Comparison of ENCODE assay signal across 8 mouse cellular contexts in genomic region chr7:28808221-28808941, GRCm38 (mm10). TPM values are rescaled to one million over a fixed set of nuclear protein-coding genes. Genes with fewer than 3 reads are reported as not detected.
DNase-seq lines count a peak whose midpoint lies in the region; ATAC-seq and TF ChIP-seq lines count a peak whose summit lies in the region.

TSS of gene Hnrnpl (plus strand) at chr7:28808541.

- peak within 1 kb of the TSS; percentile 98 for H3K27ac ChIP-seq in testis, adult 2 months (ENCODE audit: control insufficient read depth, insufficient read depth, low read depth, low read length)
- peak within 1 kb of the TSS; percentile 99 for H3K27ac ChIP-seq in brown adipose tissue, adult 24 weeks (replicated peaks; ENCODE audit: low read depth, low read length)
- peak within 1 kb of the TSS; percentile 99 for H3K27ac ChIP-seq in intestine, embryonic 16.5 days (ENCODE audit: low read length)
- peak within 1 kb of the TSS; percentile 99 for H3K27ac ChIP-seq in midbrain, postnatal 0 days (ENCODE audit: low read depth, low read length)

- H3K4me1 ChIP-seq in testis, adult 2 months (ENCODE audit: control insufficient read depth, insufficient read depth, low read length): peaks cover 13% of the 10 kb centered on the region
- peaks cover 16% of the 10 kb centered on the region for H3K4me1 ChIP-seq in brown adipose tissue, adult 24 weeks (ENCODE audit: control insufficient read depth, insufficient read depth, insufficient read length, low read length)
- peaks cover 26% of the 10 kb centered on the region for H3K4me1 ChIP-seq in intestine, embryonic 16.5 days (ENCODE audit: control insufficient read depth, insufficient read depth, low read length)
- H3K4me1 ChIP-seq in midbrain, postnatal 0 days (ENCODE audit: insufficient read depth, low read length): peaks cover 15% of the 10 kb centered on the region; the same call in 1 of the 2 replicates

- H3K4me3 ChIP-seq in testis, adult 2 months (ENCODE audit: control insufficient read depth, low read depth, low read length): peak within 1 kb of the TSS; percentile 93
- peak within 1 kb of the TSS; percentile 71 for H3K4me3 ChIP-seq in brown adipose tissue, adult 24 weeks (ENCODE audit: insufficient read depth, low read depth, low read length)
- H3K4me3 ChIP-seq in intestine, embryonic 16.5 days (ENCODE audit: low read length): peak within 1 kb of the TSS; percentile 73
- peak within 1 kb of the TSS; percentile 78 for H3K4me3 ChIP-seq in midbrain, postnatal 0 days (ENCODE audit: low read depth, low read length)

- peak within 1 kb of the TSS; percentile 96 for H3K9ac ChIP-seq in intestine, embryonic 16.5 days (ENCODE audit: low read depth, low read length)
- H3K9ac ChIP-seq in midbrain, postnatal 0 days (replicated peaks; ENCODE audit: low read length, poor library complexity, severe bottlenecking): peak within 1 kb of the TSS; percentile 80

- no peaks in the 10 kb centered on the region for H3K27me3 ChIP-seq in testis, adult 2 months (ENCODE audit: control insufficient read depth, insufficient read depth, low read length)
- H3K27me3 ChIP-seq in intestine, embryonic 16.5 days (replicated peaks; ENCODE audit: control insufficient read depth, insufficient read depth, low read length): no peaks in the 10 kb centered on the region
- no peaks in the 10 kb centered on the region for H3K27me3 ChIP-seq in midbrain, postnatal 0 days (ENCODE audit: insufficient read depth, low read length)

- peak within 1 kb of the TSS; percentile 95 for H3K4me2 ChIP-seq in intestine, embryonic 16.5 days (ENCODE audit: low read depth, low read length)
- peak within 1 kb of the TSS; percentile 91 for H3K4me2 ChIP-seq in midbrain, postnatal 0 days (ENCODE audit: low read depth, low read length, poor library complexity, severe bottlenecking)

- no peaks in the 10 kb centered on the region for H3K9me3 ChIP-seq in intestine, embryonic 16.5 days (ENCODE audit: control insufficient read depth, low read length)
- H3K9me3 ChIP-seq in midbrain, postnatal 0 days (ENCODE audit: low read length): no peaks in the 10 kb centered on the region

- peak; percentile 8 for ATAC-seq in intestine, embryonic 16.5 days
- ATAC-seq in midbrain, postnatal 0 days (ENCODE audit: low FRiP score): peak; percentile 1; the same call in 1 of the 2 replicates

- 3% methylated on average over 35 of the region's 35 CpGs for WGBS in intestine, embryonic 16.5 days
- 4% methylated on average over 32 of the region's 35 CpGs for WGBS in midbrain, postnatal 0 days

- TF ChIP-seq CTCF in testis, adult 2 months (IDR thresholded peaks at IDR 0.05; ENCODE audit: control insufficient read depth, insufficient read depth, insufficient replicate concordance, low read depth, low read length): no peak
- no peak for TF ChIP-seq CTCF in midbrain, postnatal 0 days (IDR thresholded peaks at IDR 0.05)

- peak; percentile 13; the same call in 1 of the 2 replicates for TF ChIP-seq POLR2A in testis, adult 2 months (IDR thresholded peaks at IDR 0.05; ENCODE audit: control insufficient read depth, low read depth, low read length)

- H3K36me3 ChIP-seq in testis, adult 2 months (ENCODE audit: control insufficient read depth, insufficient read depth, low read length): peaks cover 5% of the 10 kb centered on the region
- H3K36me3 ChIP-seq in intestine, embryonic 16.5 days (ENCODE audit: control insufficient read depth, insufficient read depth, low read length): peaks cover 6% of the 10 kb centered on the region; the same call in 1 of the 2 replicates
- peaks cover 4% of the 10 kb centered on the region for H3K36me3 ChIP-seq in midbrain, postnatal 0 days (ENCODE audit: insufficient read depth, low read length)

- no peak for DNase-seq in testis, postnatal 14 days (ENCODE audit: low spot score)
- DNase-seq in gonadal fat pad, adult 2 months (ENCODE audit: low read depth): no peak
- peak; percentile 40 for DNase-seq in liver
- peak; percentile 67 for DNase-seq in midbrain, postnatal 0 days (ENCODE audit: low spot score)
- DNase-seq in yolk sac, embryonic 10.5 days (ENCODE audit: low spot score): no peak

RNA-seq across cellular contexts. Expression of gene Hnrnpl, which starts in this region (rescaled TPM):
- polyA plus RNA-seq in testis, adult 2 months (2012; rRNA removed): 162 and 200 TPM in 2 replicates
- 122 and 131 TPM in 2 replicates for polyA plus RNA-seq in brown adipose tissue, adult 24 weeks (2012; ENCODE audit: insufficient read depth, insufficient read length, missing spikeins)
- polyA plus RNA-seq in gonadal fat pad, adult 2 months (2012; rRNA removed): 298 and 302 TPM in 2 replicates
- polyA plus RNA-seq in intestine, embryonic 16.5 days (2015; fragmentation: Nextera tagmentation; extraction: Ambion mirVana): 142 and 146 TPM in 2 replicates
- total RNA-seq in midbrain, postnatal 0 days (2014; rRNA removed): 253 and 265 TPM in 2 replicates
- polyA plus RNA-seq in midbrain, postnatal 0 days (2015; fragmentation: Nextera tagmentation; extraction: Ambion mirVana): 146 and 175 TPM in 2 replicates

Comparison
In these comparisons a context has a peak if more than half of its experiments do, and no peak if none do; other contexts are left out.
1. DNase-seq: peak in liver (single experiment) and midbrain, postnatal 0 days (single experiment); none in testis, postnatal 14 days (single experiment), gonadal fat pad, adult 2 months (single experiment) and yolk sac, embryonic 10.5 days (single experiment).
2. Peak in every context shown above with its lines, with median percentiles within 50 percentile points of each other: H3K27ac ChIP-seq and H3K4me3 ChIP-seq.